ENCODE assay signal across 13 mouse cellular contexts in genomic region chr8:57361003-57361805, GRCm38 (mm10). TPM values are rescaled to one million over a fixed set of nuclear protein-coding genes. Genes with fewer than 3 reads are reported as not detected.
A peak's percentile ranks its signal among the peaks of the same experiment; 100 is the strongest.
DNase-seq lines count a peak whose midpoint lies in the region; ATAC-seq and TF ChIP-seq lines count a peak whose summit lies in the region.
"Had no signal": no experiment of that assay in that cellular context is flagged by ENCODE, and none has a peak within 500 bp of the region (broad histone marks: within the 10 kb centered on the region; RNA-seq: fewer than 3 reads in every experiment).

No protein-coding gene starts in this region.

- no peak overlapping the region for H3K9ac ChIP-seq in forebrain, postnatal 0 days
- no peak overlapping the region for H3K9ac ChIP-seq in forebrain, embryonic 11.5 days (ENCODE audit: low read length)
- H3K9ac ChIP-seq: lung, embryonic 15.5 days had no signal

- intact Hi-C loops in heart, postnatal 10 days (cut with DNase I), result no loop called here

- no peak for DNase-seq in forebrain, postnatal 0 days
- no peak for DNase-seq in forebrain, embryonic 11.5 days (ENCODE audit: low spot score)
- DNase-seq in Muller cell, postnatal 12 days (ENCODE audit: inconsistent ontology term), result peak; percentile 51
- DNase-seq in heart, postnatal 10 days, result peak; percentile 86 to 88
- DNase-seq in lung, adult 18-20 months, result peak; percentile 10 to 42
- no peak for DNase-seq in retina, embryonic 14.5 days (ENCODE audit: low spot score)
- no peak for DNase-seq in spleen, adult 18-20 months
- DNase-seq in layer of hippocampus, adult 8-10 months (ENCODE audit: low spot score in 2 of 2), result no peak
- DNase-seq: cerebellum, adult 2 months had no signal

- no peaks in the 10 kb centered on the region for H3K9me3 ChIP-seq in forebrain, postnatal 0 days (ENCODE audit: low read length)
- no peaks in the 10 kb centered on the region for H3K9me3 ChIP-seq in forebrain, embryonic 11.5 days (ENCODE audit: control insufficient read depth, low read length)
- H3K9me3 ChIP-seq: lung, embryonic 15.5 days had no signal

- peak; percentile 48 for ATAC-seq in forebrain, postnatal 0 days
- no peak for ATAC-seq in forebrain, embryonic 11.5 days (replicated peaks; ENCODE audit: low FRiP score)
- ATAC-seq: forebrain, embryonic 16.5 days; hindbrain, embryonic 16.5 days had no signal

- H3K4me1 ChIP-seq in forebrain, postnatal 0 days (ENCODE audit: insufficient read depth), result no peaks in the 10 kb centered on the region
- H3K4me1 ChIP-seq in forebrain, embryonic 11.5 days (replicated peaks; ENCODE audit: control insufficient read depth, insufficient read depth, low read length), result no peaks in the 10 kb centered on the region

- no peak overlapping the region for H3K27ac ChIP-seq in forebrain, postnatal 0 days (ENCODE audit: low read depth, low read length)
- H3K27ac ChIP-seq in forebrain, embryonic 11.5 days (ENCODE audit: low read depth, low read length), result no peak overlapping the region
- H3K27ac ChIP-seq: lung, embryonic 15.5 days had no signal

- 54% methylated on average over 8 of the region's 8 CpGs for WGBS in forebrain, postnatal 0 days
- 83% methylated on average over 8 of the region's 8 CpGs for WGBS in forebrain, embryonic 11.5 days

- H3K36me3 ChIP-seq in forebrain, postnatal 0 days (ENCODE audit: insufficient read depth), result no peaks in the 10 kb centered on the region
- H3K36me3 ChIP-seq in forebrain, embryonic 11.5 days (ENCODE audit: control insufficient read depth, insufficient read depth, low read length), result no peaks in the 10 kb centered on the region
- H3K36me3 ChIP-seq: lung, embryonic 15.5 days had no signal

- H3K4me2 ChIP-seq in forebrain, postnatal 0 days (ENCODE audit: low read depth), result no peak overlapping the region
- H3K4me2 ChIP-seq in forebrain, embryonic 11.5 days (ENCODE audit: low read depth, low read length, severe bottlenecking), result no peak overlapping the region
- H3K4me2 ChIP-seq: lung, embryonic 15.5 days had no signal

- no peak for TF ChIP-seq CTCF in forebrain, postnatal 0 days (IDR thresholded peaks at IDR 0.05; ENCODE audit: low read depth)

- H3K4me3 ChIP-seq in forebrain, postnatal 0 days (ENCODE audit: low read depth, low read length), result no peak overlapping the region
- no peak overlapping the region for H3K4me3 ChIP-seq in forebrain, embryonic 11.5 days (ENCODE audit: low read depth, low read length)
- H3K4me3 ChIP-seq: lung, embryonic 15.5 days had no signal

- H3K27me3 ChIP-seq in forebrain, postnatal 0 days (ENCODE audit: insufficient read depth, low read length), result no peaks in the 10 kb centered on the region
- no peaks in the 10 kb centered on the region for H3K27me3 ChIP-seq in forebrain, embryonic 11.5 days (ENCODE audit: control insufficient read depth, insufficient read depth, low read length)

RNA-seq across cellular contexts. Expression of gene Hand2, which starts 40.4 kb away (rescaled TPM):
- not detected in 2 replicates for total RNA-seq in forebrain, postnatal 0 days (2014; rRNA removed)
- polyA plus RNA-seq in forebrain, postnatal 0 days (2015; fragmentation: Nextera tagmentation; extraction: Ambion mirVana), result not detected in 2 replicates
- not detected in 2 replicates for polyA plus RNA-seq in forebrain, embryonic 11.5 days (2014; fragmentation: Nextera tagmentation; extraction: Ambion mirVana)
- total RNA-seq in heart, postnatal 10 days (2021), result 10 to 100 TPM; 52.5 to 58.9 TPM
- not detected for total RNA-seq in layer of hippocampus, adult 8-10 months (2022)
- polyA plus RNA-seq: C2C12; cerebellum, adult 2 months; forebrain, embryonic 16.5 days; hindbrain, embryonic 16.5 days had no signal

Comparison
In these comparisons a context has a peak if more than half of its experiments do, and no peak if none do; other contexts are left out.
1. DNase-seq: peak in Muller cell, postnatal 12 days (single experiment), heart, postnatal 10 days (2 of 2) and lung, adult 18-20 months (2 of 2); none in forebrain, postnatal 0 days (single experiment), forebrain, embryonic 11.5 days (single experiment), retina, embryonic 14.5 days (single experiment), spleen, adult 18-20 months (0 of 2) and layer of hippocampus, adult 8-10 months (0 of 2).
2. RNA of gene Hand2, which starts 40.4 kb away (total RNA-seq): 52.5 to 58.9 TPM in heart, postnatal 10 days; not detected in forebrain, postnatal 0 days and not detected in layer of hippocampus, adult 8-10 months; every median in the first group is over 10 times any median in the second.